Mouse (Mus musculus) megakaryocyte, embryonic 14.5 days (primary cell): ENCODE measurements around the gene Ndufa10.
"Not testable (repeated sequence)": the region's sequence is repeated elsewhere in the genome, so short reads cannot be mapped to it uniquely, and the experiment has no call there.

Source experiments
- FLI1 ChIP-seq: IDR thresholded peaks from 2 replicates; pipeline ENCODE4 v1.6.1; 2012; ENCODE audit warnings: low read length, inconsistent platforms, mixed read lengths
- GATA1 ChIP-seq: IDR thresholded peaks from 3 replicates; pipeline ENCODE4 v1.6.1; 2012; ENCODE audit warnings: mixed read lengths, low read length, inconsistent platforms, borderline replicate concordance

- not testable (repeated sequence) for TF ChIP-seq GATA1, FLI1
Observed at GRCm38 (mm10) chr1:92511646-92512045, 38.0 kb upstream of the Ndufa10 start.
